Mouse (Mus musculus) hindbrain, embryonic 14.5 days (tissue): ENCODE results near the gene Ntsr1. TPM values are rescaled to one million over a fixed set of nuclear protein-coding genes. Genes with fewer than 3 reads are reported as not detected.

ENCODE experiments used
- ATAC-seq: fragments of 200-750 bp; cut with Nextera tagmentation; 2 replicates; pipeline ENCODE4 v1.8.0; 2017; ENCODE audit warnings: moderate number of reproducible peaks, mild to moderate bottlenecking, moderate TSS enrichment, moderate library complexity; ENCODE audit not compliant: low FRiP score
- DNase-seq: peaks from one replicate; pipeline ENCODE4 v3.0.0-alpha.2; 2015; ENCODE audit warnings: low spot score
- H3K27ac ChIP-seq: fragments of 300-500 bp; sonication (generic); 2 replicates; pipeline ENCODE4 v1.5.1; 2014; ENCODE audit warnings: mild to moderate bottlenecking, moderate library complexity
- H3K27me3 ChIP-seq: fragments of 300-500 bp; sonication (generic); 2 replicates; pipeline ENCODE4 v1.6.1; 2014; ENCODE audit warnings: mild to moderate bottlenecking, low read length, mixed read lengths; ENCODE audit not compliant: control insufficient read depth, insufficient read depth
- H3K36me3 ChIP-seq: fragments of 300-500 bp; sonication (generic); replicated peaks from 2 replicates; pipeline ENCODE4 v1.6.1; 2014; ENCODE audit not compliant: control insufficient read depth, insufficient read depth
- H3K4me1 ChIP-seq: fragments of 300-500 bp; sonication (generic); replicated peaks from 2 replicates; pipeline ENCODE4 v1.6.1; 2014; ENCODE audit warnings: antibody characterized with exemption, low read length, mixed read lengths; ENCODE audit not compliant: control insufficient read depth, insufficient read depth
- H3K4me2 ChIP-seq: fragments of 300-500 bp; sonication (generic); replicated peaks from 2 replicates; pipeline ENCODE4 v1.6.1; 2014; ENCODE audit warnings: mild to moderate bottlenecking, moderate library complexity
- H3K4me3 ChIP-seq: fragments of 300-500 bp; sonication (generic); replicated peaks from 2 replicates; pipeline ENCODE4 v1.5.1; 2014; ENCODE audit warnings: mild to moderate bottlenecking, low read length
- H3K9ac ChIP-seq: fragments of 300-500 bp; sonication (generic); 2 replicates; pipeline ENCODE4 v1.6.1; 2014
- H3K9me3 ChIP-seq: fragments of 300-500 bp; sonication (generic); 2 replicates; pipeline ENCODE4 v1.6.1; 2016; ENCODE audit warnings: low read length; ENCODE audit not compliant: control insufficient read depth
- WGBS: fragments of 180-500 bp; shearing (Covaris S2); extraction: QIAGEN DNeasy Blood & Tissue Kit; methylation state at CpG from one replicate; pipeline ENCODE4 v1.1.7; 2014; 5-methylcytosine and 5-hydroxymethylcytosine counted together
- polyA plus RNA-seq: library from polyadenylated mRNA; unstranded; fragments of >200 nt; fragmentation: Nextera tagmentation; extraction: Ambion mirVana; gene quantifications from 2 replicates; pipeline ENCODE4 v1.2.1, GENCODE M21; 2014

The Ntsr1 gene
- polyA plus RNA-seq, 1 experiment from 2014 or later = 2.5 TPM

DNA sequence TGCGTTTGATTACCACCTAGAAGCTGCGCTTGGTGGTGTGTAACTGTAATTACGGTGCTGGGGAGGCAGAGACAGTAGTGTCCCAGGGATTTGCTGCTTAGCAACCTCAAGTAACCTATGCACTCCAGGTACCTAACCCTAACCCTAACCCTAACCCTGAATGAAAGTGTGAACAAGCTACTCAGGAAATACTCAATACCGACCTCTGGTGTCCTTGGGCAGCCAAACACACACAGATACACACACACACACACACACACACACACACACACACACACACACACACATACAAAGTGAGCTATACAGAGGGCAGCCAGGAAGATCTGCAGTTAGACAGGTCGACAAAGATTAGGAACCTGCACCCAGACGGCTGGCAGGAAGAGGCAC is 89.0 kb downstream of the Ntsr1 start:
- Histone ChIP-seq H3K36me3 (peaks cover 62% of the 10 kb centered on the region), H3K27ac (peak overlapping the region; percentile 93), H3K4me3 (peak overlapping the region; percentile 75), H3K4me2 (peak overlapping the region; percentile 84), H3K9me3 (no peaks in the 10 kb centered on the region), H3K4me1 (peaks cover 18% of the 10 kb centered on the region), H3K9ac (peak overlapping the region; percentile 88), H3K27me3 (no peaks in the 10 kb centered on the region)
- DNase-seq (no peak), ATAC-seq (no peak; the same call in 1 of the 2 replicates)
- 49% methylated on average over 6 of the region's 6 CpGs for WGBS

DNA sequence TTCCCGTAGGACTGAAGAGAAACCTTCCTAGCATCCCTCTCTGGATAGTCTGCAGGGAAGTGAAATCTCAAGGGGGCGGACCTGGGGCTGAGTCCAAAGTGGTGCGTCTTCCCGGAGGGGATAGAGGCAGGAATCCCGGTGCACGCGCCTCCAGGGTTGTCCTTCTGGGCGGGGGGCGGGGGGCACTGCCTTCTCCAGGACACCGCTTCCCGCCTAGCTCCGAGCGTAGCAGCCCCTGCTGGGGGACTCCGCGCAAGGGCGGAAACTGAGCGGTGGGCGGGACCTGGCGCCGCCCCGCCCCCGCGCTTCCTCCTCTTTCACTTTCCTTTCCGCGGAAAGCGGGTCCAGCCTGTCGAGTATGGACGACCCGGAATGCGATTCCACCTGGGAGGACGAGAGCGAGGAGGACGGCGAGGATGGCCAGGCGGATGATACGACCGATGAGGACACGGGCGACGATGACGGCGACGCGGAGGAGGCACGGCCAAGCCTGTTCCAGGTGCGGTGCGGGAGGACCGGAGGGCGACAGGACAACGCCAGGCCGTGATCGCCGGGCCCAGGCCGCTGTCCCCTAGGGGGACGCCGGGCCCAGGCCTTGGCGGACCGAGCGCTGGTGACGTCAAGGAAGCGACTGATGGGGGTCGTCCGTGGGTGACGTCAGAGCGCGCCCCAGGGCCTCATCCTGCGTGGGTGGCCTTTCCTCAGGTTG is 89.5 kb downstream of the Ntsr1 start, which contains the start of gene Ogfr:
Gene Ogfr, plus strand, starts transcription at position 123 of the 709 bp plus-strand sequence.
- H3K4me2 ChIP-seq = peak within 1 kb of the TSS; percentile 84
- under 1% methylated on average over 56 of the region's 67 CpGs for WGBS
- no peaks in the 10 kb centered on the region for H3K27me3 ChIP-seq
- peak within 1 kb of the TSS; percentile 93 for H3K27ac ChIP-seq
- ATAC-seq (peak; percentile 90), DNase-seq (peak; percentile 85)
- peaks cover 13% of the 10 kb centered on the region for H3K4me1 ChIP-seq
- H3K9ac ChIP-seq = peak within 1 kb of the TSS; percentile 88
- peak within 1 kb of the TSS; percentile 75 for H3K4me3 ChIP-seq
- H3K36me3 ChIP-seq = peaks cover 67% of the 10 kb centered on the region
- H3K9me3 ChIP-seq = no peaks in the 10 kb centered on the region

Other genes with a start within 250 kb of the Ntsr1 start
- 372 and 509 TPM in 2 replicates for gene Rps21, start 242.6 kb upstream of the Ntsr1 start, polyA plus RNA-seq
- gene Cables2, start 226.5 kb upstream of the Ntsr1 start, polyA plus RNA-seq = 40.6 and 40.9 TPM in 2 replicates
- gene Rbbp8nl, start 210.1 kb upstream of the Ntsr1 start, polyA plus RNA-seq = not detected in 2 replicates
- 0.05 TPM in 1 of 2 replicates, not detected in the other for gene Gata5, start 165.3 kb upstream of the Ntsr1 start, polyA plus RNA-seq
- 1.4 and 2.2 TPM in 2 replicates for gene Slco4a1, start 43.7 kb upstream of the Ntsr1 start, polyA plus RNA-seq
- 35.4 and 38.2 TPM in 2 replicates for gene Mrgbp, start 81.3 kb downstream of the Ntsr1 start, polyA plus RNA-seq
- 88.4 and 90.2 TPM in 2 replicates for gene Ogfr, start 89.3 kb downstream of the Ntsr1 start, polyA plus RNA-seq
- 61.4 and 65.7 TPM in 2 replicates for gene Col9a3, start 97.8 kb downstream of the Ntsr1 start, polyA plus RNA-seq
- gene Tcfl5, start 142.7 kb downstream of the Ntsr1 start, polyA plus RNA-seq = 0.87 and 0.99 TPM in 2 replicates
- 26.6 and 27.1 TPM in 2 replicates for gene Dido1, start 210.0 kb downstream of the Ntsr1 start, polyA plus RNA-seq
- gene Gid8, start 210.1 kb downstream of the Ntsr1 start, polyA plus RNA-seq = 56.3 and 56.7 TPM in 2 replicates
- 0.16 and 0.37 TPM in 2 replicates for gene Slc17a9, start 225.3 kb downstream of the Ntsr1 start, polyA plus RNA-seq